Mouse (Mus musculus): ENCODE measurements around the gene 1700109H08Rik. TPM values are rescaled to one million over a fixed set of nuclear protein-coding genes. Genes with fewer than 3 reads are reported as not detected.
A peak's percentile ranks its signal among the peaks of the same experiment; 100 is the strongest.

Gene 1700109H08Rik
- polyA plus RNA-seq, 2 experiments, result 0.50 to 1.9 TPM

GRCm38 (mm10) chr5:3544480-3544769, 26.9 kb upstream of the 1700109H08Rik start:
- no peak for DNase-seq (ENCODE audit: low read depth in 3 of 3, low spot score in 3 of 3)

GRCm38 (mm10) chr5:3546226-3546625, 25.1 kb upstream of the 1700109H08Rik start:
- H3K9ac ChIP-seq (replicated peaks), result no peak overlapping the region
- no peak overlapping the region for H3K27ac ChIP-seq
- ATAC-seq (ENCODE audit: insufficient read depth) (no peak), DNase-seq (ENCODE audit: low read depth in 3 of 3, low spot score in 3 of 3) (no peak)
- peaks cover 5% of the 10 kb centered on the region; the same call in 1 of the 2 replicates for H3K36me3 ChIP-seq (replicated peaks; ENCODE audit: control insufficient read depth, insufficient read depth, low read depth)
- WGBS (ENCODE audit: insufficient replicate concordance), result 67% methylated on average over 1 of the region's 1 CpGs
- H3K9me3 ChIP-seq (ENCODE audit: control insufficient read depth, low read length), result no peaks in the 10 kb centered on the region
- H3K4me3 ChIP-seq (ENCODE audit: insufficient read depth in 1 of 2, low read depth in 2 of 2, low read length in 2 of 2), result no peak overlapping the region
- peaks cover 7 to 19% of the 10 kb centered on the region in 2 experiments for H3K4me1 ChIP-seq (replicated peaks; ENCODE audit: control insufficient read depth in 2 of 2, insufficient read depth in 2 of 2, low read length in 1 of 2)
- no peak for TF ChIP-seq EP300 (IDR thresholded peaks at IDR 0.05; ENCODE audit: low read depth)
- TF ChIP-seq CTCF (IDR thresholded peaks at IDR 0.05; ENCODE audit: low read depth), result no peak
- H3K4me2 ChIP-seq (ENCODE audit: low read depth), result no peak overlapping the region
- H3K27me3 ChIP-seq (ENCODE audit: control insufficient read depth, insufficient read depth, low read length), result no peaks in the 10 kb centered on the region

More at GRCm38 (mm10) chr5:3544480-3544769, 26.9 kb upstream of the 1700109H08Rik start:
- H3K4me2 ChIP-seq (ENCODE audit: low read depth), result peak overlapping the region; percentile 73
- TF ChIP-seq EP300 (IDR thresholded peaks at IDR 0.05; ENCODE audit: low read depth) (no peak), CTCF (IDR thresholded peaks at IDR 0.05; ENCODE audit: low read depth) (no peak)
- WGBS (ENCODE audit: insufficient replicate concordance), result 8% methylated on average over 7 of the region's 7 CpGs
- peak overlapping the region; percentile 81 to 86 for H3K4me3 ChIP-seq (ENCODE audit: insufficient read depth in 1 of 2, low read depth in 2 of 2, low read length in 2 of 2)
- H3K36me3 ChIP-seq (replicated peaks; ENCODE audit: control insufficient read depth, insufficient read depth, low read depth), result peaks cover 5% of the 10 kb centered on the region; the same call in 1 of the 2 replicates
- H3K27ac ChIP-seq, result peak overlapping the region; percentile 43
- ATAC-seq (ENCODE audit: insufficient read depth), result peak; percentile 9; the same call in 1 of the 2 replicates
- H3K9ac ChIP-seq (replicated peaks), result peak overlapping the region; percentile 97
- H3K27me3 ChIP-seq (ENCODE audit: control insufficient read depth, insufficient read depth, low read length), result no peaks in the 10 kb centered on the region
- peaks cover 7 to 19% of the 10 kb centered on the region in 2 experiments for H3K4me1 ChIP-seq (replicated peaks; ENCODE audit: control insufficient read depth in 2 of 2, insufficient read depth in 2 of 2, low read length in 1 of 2)
- H3K9me3 ChIP-seq (ENCODE audit: control insufficient read depth, low read length), result no peaks in the 10 kb centered on the region

- ATAC-seq (ENCODE audit: insufficient read depth) (no peak), DNase-seq (ENCODE audit: low read depth in 3 of 3, low spot score in 3 of 3) (no peak)
- H3K27ac ChIP-seq, result no peak overlapping the region
- WGBS (ENCODE audit: insufficient replicate concordance), result 74% methylated on average over 1 of the region's 1 CpGs
- no peak overlapping the region for H3K9ac ChIP-seq (replicated peaks)
- no peak overlapping the region for H3K4me3 ChIP-seq (ENCODE audit: insufficient read depth in 1 of 2, low read depth in 2 of 2, low read length in 2 of 2)
- H3K36me3 ChIP-seq (replicated peaks; ENCODE audit: control insufficient read depth, insufficient read depth, low read depth), result peaks cover 15% of the 10 kb centered on the region
- H3K4me2 ChIP-seq (ENCODE audit: low read depth), result no peak overlapping the region
- no peak for TF ChIP-seq CTCF (IDR thresholded peaks at IDR 0.05; ENCODE audit: low read depth)
- no peak for TF ChIP-seq EP300 (IDR thresholded peaks at IDR 0.05; ENCODE audit: low read depth)
- H3K27me3 ChIP-seq (ENCODE audit: control insufficient read depth, insufficient read depth, low read length), result no peaks in the 10 kb centered on the region
- no peaks in the 10 kb centered on the region for H3K4me1 ChIP-seq (replicated peaks; ENCODE audit: control insufficient read depth in 2 of 2, insufficient read depth in 2 of 2, low read length in 1 of 2)
- H3K9me3 ChIP-seq (ENCODE audit: control insufficient read depth, low read length), result no peaks in the 10 kb centered on the region
These were observed 19.9 kb upstream of the 1700109H08Rik start for GRCm38 (mm10) chr5:3551481-3551880.

- DNase-seq (ENCODE audit: low read depth in 3 of 3, low spot score in 3 of 3) (no peak), ATAC-seq (ENCODE audit: insufficient read depth) (no peak)
- no peak overlapping the region for H3K4me2 ChIP-seq (ENCODE audit: low read depth)
- H3K9ac ChIP-seq (replicated peaks), result no peak overlapping the region
- TF ChIP-seq CTCF (IDR thresholded peaks at IDR 0.05; ENCODE audit: low read depth) (no peak), EP300 (IDR thresholded peaks at IDR 0.05; ENCODE audit: low read depth) (no peak)
- H3K27me3 ChIP-seq (ENCODE audit: control insufficient read depth, insufficient read depth, low read length), result no peaks in the 10 kb centered on the region
- WGBS (ENCODE audit: insufficient replicate concordance), result 80% methylated on average over 2 of the region's 2 CpGs
- no peaks in the 10 kb centered on the region for H3K9me3 ChIP-seq (ENCODE audit: control insufficient read depth, low read length)
- no peaks in the 10 kb centered on the region for H3K4me1 ChIP-seq (replicated peaks; ENCODE audit: control insufficient read depth in 2 of 2, insufficient read depth in 2 of 2, low read length in 1 of 2)
- peaks cover 27% of the 10 kb centered on the region for H3K36me3 ChIP-seq (replicated peaks; ENCODE audit: control insufficient read depth, insufficient read depth, low read depth)
- no peak overlapping the region for H3K4me3 ChIP-seq (ENCODE audit: insufficient read depth in 1 of 2, low read depth in 2 of 2, low read length in 2 of 2)
- H3K27ac ChIP-seq, result no peak overlapping the region
These were observed 17.2 kb upstream of the 1700109H08Rik start for GRCm38 (mm10) chr5:3554198-3554597.

- Histone ChIP-seq H3K4me2 (ENCODE audit: low read depth) (no peak overlapping the region), H3K27me3 (ENCODE audit: control insufficient read depth, insufficient read depth, low read length) (no peaks in the 10 kb centered on the region), H3K9me3 (ENCODE audit: control insufficient read depth, low read length) (no peaks in the 10 kb centered on the region), H3K27ac (no peak overlapping the region), H3K9ac (replicated peaks) (no peak overlapping the region), H3K36me3 (replicated peaks; ENCODE audit: control insufficient read depth, insufficient read depth, low read depth) (peaks cover 66% of the 10 kb centered on the region), H3K4me3 (ENCODE audit: insufficient read depth in 1 of 2, low read depth in 2 of 2, low read length in 2 of 2) (no peak overlapping the region), H3K4me1 (replicated peaks; ENCODE audit: control insufficient read depth in 2 of 2, insufficient read depth in 2 of 2, low read length in 1 of 2) (no peaks in the 10 kb centered on the region)
- DNase-seq (ENCODE audit: low read depth in 3 of 3, low spot score in 3 of 3) (no peak), ATAC-seq (ENCODE audit: insufficient read depth) (no peak)
- TF ChIP-seq EP300 (IDR thresholded peaks at IDR 0.05; ENCODE audit: low read depth) (no peak), CTCF (IDR thresholded peaks at IDR 0.05; ENCODE audit: low read depth) (no peak)
- WGBS (ENCODE audit: insufficient replicate concordance), result 90% methylated on average over 2 of the region's 2 CpGs
These were observed 3.5 kb downstream of the 1700109H08Rik start for GRCm38 (mm10) chr5:3574825-3575224.
